Mouse (Mus musculus) ES-E14 (cell line): ENCODE measurements around the gene Gjc2. TPM values are rescaled to one million over a fixed set of nuclear protein-coding genes. Genes with fewer than 3 reads are reported as not detected.

Experiments
- DNase-seq: peaks from one replicate; pipeline ENCODE4 v3.0.0-alpha.2; 2013; ENCODE audit warnings: low read depth, low spot score
- H3K27ac ChIP-seq: 2 replicates; pipeline ENCODE4 v1.5.1; 2012; ENCODE audit warnings: low read depth, mild to moderate bottlenecking, low read length, moderate library complexity, mixed read lengths; ENCODE audit not compliant: poor library complexity, insufficient read depth, severe bottlenecking
- H3K36me3 ChIP-seq: 2 replicates; pipeline ENCODE4 v1.6.1; 2012; ENCODE audit warnings: mild to moderate bottlenecking, low read length, moderate library complexity, mixed read lengths; ENCODE audit not compliant: control insufficient read depth, poor library complexity, insufficient read depth, severe bottlenecking
- H3K4me1 ChIP-seq, 2 experiments: fragments of 150-350 bp in 1 of 2; sonication (generic) in 1 of 2; 2 replicates each; pipeline ENCODE4 v1.6.1; 2012; ENCODE audit warnings: low read length in 2 of 2, mild to moderate bottlenecking in 1 of 2, mixed read lengths in 1 of 2; ENCODE audit not compliant: control insufficient read depth in 2 of 2, insufficient read depth in 2 of 2, poor library complexity in 1 of 2
- H3K4me3 ChIP-seq, 2 experiments: fragments of 150-350 bp in 1 of 2; sonication (generic) in 1 of 2; 2 replicates each; pipeline ENCODE4 v1.5.1; 2012; ENCODE audit warnings: low read length in 2 of 2, low read depth in 1 of 2, mild to moderate bottlenecking in 1 of 2, mixed read lengths in 1 of 2; ENCODE audit not compliant: insufficient read depth in 1 of 2, poor library complexity in 1 of 2, severe bottlenecking in 1 of 2
- H3K9ac ChIP-seq: 2 replicates; pipeline ENCODE4 v1.6.1; 2012; ENCODE audit warnings: low read depth, mild to moderate bottlenecking, low read length, mixed read lengths; ENCODE audit not compliant: poor library complexity, insufficient read depth, severe bottlenecking
- H3K9me3 ChIP-seq: fragments of 150-350 bp; sonication (generic); 2 replicates; pipeline ENCODE4 v1.6.1; 2012; ENCODE audit warnings: low read depth, mild to moderate bottlenecking, low read length; ENCODE audit not compliant: control insufficient read depth, insufficient read depth
- CHD2 ChIP-seq: IDR thresholded peaks from 2 replicates; pipeline ENCODE4 v1.6.1; 2014; ENCODE audit warnings: mild to moderate bottlenecking, low read depth, low read length, inconsistent platforms
- HCFC1 ChIP-seq: IDR thresholded peaks from 2 replicates; pipeline ENCODE4 v1.6.1; 2012; ENCODE audit warnings: low read length, inconsistent platforms, borderline replicate concordance; ENCODE audit not compliant: insufficient read depth
- MAFK ChIP-seq: IDR thresholded peaks from 2 replicates; pipeline ENCODE4 v1.6.1; 2014; ENCODE audit warnings: mild to moderate bottlenecking, low read depth, low read length, inconsistent platforms; ENCODE audit not compliant: insufficient read depth
- ZC3H11A ChIP-seq: IDR thresholded peaks from 2 replicates; pipeline ENCODE4 v1.6.1; 2012; ENCODE audit warnings: low read depth, mild to moderate bottlenecking, inconsistent platforms, low read length, borderline replicate concordance
- ZNF384 ChIP-seq: IDR thresholded peaks from 2 replicates; pipeline ENCODE4 v1.6.1; 2012; ENCODE audit warnings: low read depth, low read length, inconsistent platforms
- in situ Hi-C, 2 experiments: fragments of 600-800 bp; cut with MboI; formaldehyde crosslinking; loops; one replicate each; pipeline ENCODE4 v1.15.1; 2025; ENCODE audit warnings: low sequenced_read_pairs in 2 of 2, inconsistent platforms in 1 of 2; ENCODE audit not compliant: unreplicated experiment in 2 of 2
- total RNA-seq: library from RNA; depleted of rRNA; stranded (reverse); fragments of 300-350 nt; gene quantifications from 2 replicates; pipeline ENCODE4 v1.2.3, GENCODE M21; 2012

Gjc2 gene
- total RNA-seq, 1 experiment = not detected

- Histone ChIP-seq H3K9ac (peak overlapping the region; percentile 94), H3K36me3 (peaks cover 13% of the 10 kb centered on the region; the same call in 1 of the 2 replicates), H3K4me3 (peak overlapping the region; percentile 82 to 86), H3K4me1 (peaks cover 3 to 13% of the 10 kb centered on the region in 2 experiments; a peak in 3 of 4 replicates), H3K27ac (peak overlapping the region; percentile 62), H3K9me3 (no peaks in the 10 kb centered on the region)
- TF ChIP-seq ZC3H11A (no peak), HCFC1 (peak; percentile 52; the same call in 1 of the 2 replicates), CHD2 (no peak), MAFK (0 out of 2 replicates have a peak, but pooled peaks have one; percentile 4)
- in situ Hi-C loops = no loop called here
- DNase-seq = peak; percentile 71
These were observed 8.4 kb upstream of the Gjc2 start for GRCm38 (mm10) chr11:59191231-59192058.

GRCm38 (mm10) chr11:59187706-59188105 lies 4.7 kb upstream of the Gjc2 start:
- Histone ChIP-seq H3K9ac (no peak overlapping the region), H3K9me3 (no peaks in the 10 kb centered on the region), H3K4me1 (peaks cover 3 to 14% of the 10 kb centered on the region in 2 experiments; a peak in 3 of 4 replicates), H3K27ac (no peak overlapping the region), H3K4me3 (no peak overlapping the region), H3K36me3 (peaks cover 38% of the 10 kb centered on the region)
- in situ Hi-C loops = no loop called here
- TF ChIP-seq CHD2 (no peak), ZNF384 (no peak), HCFC1 (no peak), MAFK (no peak), ZC3H11A (no peak)
- no peak for DNase-seq

- Histone ChIP-seq H3K36me3 (peaks cover 38% of the 10 kb centered on the region), H3K4me1 (peaks cover 0 to 14% of the 10 kb centered on the region in 2 experiments; a peak in 2 of 4 replicates), H3K9me3 (no peaks in the 10 kb centered on the region), H3K4me3 (no peak overlapping the region), H3K27ac (no peak overlapping the region), H3K9ac (no peak overlapping the region)
- DNase-seq = no peak
- no peak for TF ChIP-seq MAFK
- no peak for TF ChIP-seq CHD2
- no peak for TF ChIP-seq HCFC1
- TF ChIP-seq ZNF384 = no peak
- TF ChIP-seq ZC3H11A = no peak
- in situ Hi-C loops = no loop called here
These were observed 2.5 kb upstream of the Gjc2 start for GRCm38 (mm10) chr11:59185490-59185889.

GRCm38 (mm10) chr11:59183821-59184220 lies 808 bp upstream of the Gjc2 start:
- TF ChIP-seq ZNF384 (no peak), HCFC1 (no peak), MAFK (no peak), CHD2 (no peak), ZC3H11A (no peak; the same call in 1 of the 2 replicates)
- no peak for DNase-seq
- no peak overlapping the region for H3K27ac ChIP-seq
- no peak overlapping the region for H3K4me3 ChIP-seq
- H3K36me3 ChIP-seq = peaks cover 34% of the 10 kb centered on the region
- H3K9me3 ChIP-seq = no peaks in the 10 kb centered on the region
- no peak overlapping the region for H3K9ac ChIP-seq
- in situ Hi-C loops = no loop called here
- H3K4me1 ChIP-seq = peaks cover 0 to 9% of the 10 kb centered on the region in 2 experiments; a peak in 2 of 4 replicates
